Mouse (Mus musculus): ENCODE results near the gene Med18. TPM values are rescaled to one million over a fixed set of nuclear protein-coding genes. Genes with fewer than 3 reads are reported as not detected.
"Not testable (repeated sequence)": the region's sequence is repeated elsewhere in the genome, so short reads cannot be mapped to it uniquely, and the experiment has no call there.

The Med18 gene
- polyA plus RNA-seq, 1 experiment from 2014 or later = 31.8 TPM

DNA sequence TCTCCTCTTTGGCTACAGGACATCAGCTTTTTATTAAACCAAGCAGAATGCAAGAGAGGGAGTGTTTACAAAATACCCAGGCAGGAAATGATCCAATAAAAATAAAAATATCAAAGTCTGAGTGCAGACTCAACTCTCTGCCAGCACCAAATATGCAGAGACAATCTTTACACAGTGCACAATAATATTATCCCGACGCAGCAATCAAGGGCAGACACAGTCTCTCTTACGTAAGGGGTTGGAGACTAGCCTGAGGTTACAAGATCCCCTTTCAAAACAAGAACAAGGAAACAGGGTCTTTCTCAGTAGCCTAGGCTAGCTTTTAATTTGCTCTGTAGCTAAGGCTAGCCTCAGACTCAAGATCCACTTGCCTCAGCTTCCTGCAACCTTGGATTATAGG, 24.8 kb upstream of the Med18 start:
- ATAC-seq (replicated peaks; ENCODE audit: low FRiP score) = no peak
- no peak overlapping the region for H3K4me2 ChIP-seq (ENCODE audit: low read depth, low read length, severe bottlenecking)
- no peak for DNase-seq (ENCODE audit: low spot score)

DNA sequence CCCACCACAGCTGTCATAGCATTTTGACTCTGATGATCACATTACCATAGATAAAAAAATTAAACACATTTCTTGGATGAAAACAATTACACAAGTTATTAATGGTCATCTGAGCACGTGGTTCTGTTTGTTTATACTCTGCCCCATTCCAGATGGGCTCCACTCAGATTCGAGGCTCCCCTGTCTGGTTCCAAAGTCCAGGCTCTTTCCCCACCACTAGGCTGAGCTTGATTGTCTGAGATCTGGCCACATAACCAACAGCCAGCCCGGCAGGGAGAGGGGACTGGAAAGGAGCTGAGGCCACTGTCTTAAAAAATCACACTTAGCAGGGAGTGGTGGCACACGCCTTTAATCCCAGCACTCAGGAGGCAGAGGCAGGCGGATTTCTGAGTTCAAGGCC, 21.1 kb upstream of the Med18 start:
- no peaks in the 10 kb centered on the region for H3K27me3 ChIP-seq (ENCODE audit: control insufficient read depth, insufficient read depth, low read length)
- H3K9ac ChIP-seq (ENCODE audit: low read length) = no peak overlapping the region
- H3K36me3 ChIP-seq (ENCODE audit: control insufficient read depth, insufficient read depth, low read length) = no peaks in the 10 kb centered on the region
- 74% methylated on average over 5 of the region's 5 CpGs for WGBS
- H3K27ac ChIP-seq (ENCODE audit: low read depth, low read length) = no peak overlapping the region
- DNase-seq (ENCODE audit: low spot score) (no peak), ATAC-seq (replicated peaks; ENCODE audit: low FRiP score) (no peak)
- no peaks in the 10 kb centered on the region for H3K4me1 ChIP-seq (replicated peaks; ENCODE audit: control insufficient read depth, insufficient read depth, low read length)
- H3K4me3 ChIP-seq (ENCODE audit: low read depth, low read length) = no peak overlapping the region
- no peaks in the 10 kb centered on the region for H3K9me3 ChIP-seq (ENCODE audit: control insufficient read depth, low read length)
- H3K4me2 ChIP-seq (ENCODE audit: low read depth, low read length, severe bottlenecking) = no peak overlapping the region

More for the DNA sequence above, 24.8 kb upstream of the Med18 start:
- no peaks in the 10 kb centered on the region for H3K4me1 ChIP-seq (replicated peaks; ENCODE audit: control insufficient read depth, insufficient read depth, low read length)
- WGBS = 89% methylated on average over 3 of the region's 3 CpGs
- no peaks in the 10 kb centered on the region for H3K9me3 ChIP-seq (ENCODE audit: control insufficient read depth, low read length)
- no peak overlapping the region for H3K4me3 ChIP-seq (ENCODE audit: low read depth, low read length)
- no peaks in the 10 kb centered on the region for H3K27me3 ChIP-seq (ENCODE audit: control insufficient read depth, insufficient read depth, low read length)
- no peaks in the 10 kb centered on the region for H3K36me3 ChIP-seq (ENCODE audit: control insufficient read depth, insufficient read depth, low read length)
- H3K9ac ChIP-seq (ENCODE audit: low read length) = no peak overlapping the region
- no peak overlapping the region for H3K27ac ChIP-seq (ENCODE audit: low read depth, low read length)

DNA sequence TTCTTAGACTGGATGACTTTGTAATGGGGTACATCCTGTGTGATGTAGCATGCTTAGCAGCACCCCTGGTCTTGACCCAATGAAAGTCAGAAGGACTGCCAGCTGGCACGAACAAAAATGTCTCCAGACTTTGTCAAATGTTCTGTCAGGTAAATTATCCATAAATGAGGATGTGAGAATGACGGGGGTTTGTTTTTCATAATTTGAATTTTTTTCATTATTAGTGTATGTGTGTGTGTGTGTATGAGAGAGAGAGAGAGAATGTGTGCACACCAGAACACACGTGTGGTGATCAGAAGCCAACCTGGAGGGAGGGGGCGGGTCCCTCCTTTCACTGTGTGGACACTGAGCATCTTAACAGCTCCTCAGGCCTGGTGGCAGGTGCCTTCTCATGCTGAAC, 20.5 kb upstream of the Med18 start:
- Histone ChIP-seq H3K4me2 (ENCODE audit: low read depth, low read length, severe bottlenecking) (no peak overlapping the region), H3K4me3 (ENCODE audit: low read depth, low read length) (no peak overlapping the region), H3K27me3 (ENCODE audit: control insufficient read depth, insufficient read depth, low read length) (no peaks in the 10 kb centered on the region), H3K36me3 (ENCODE audit: control insufficient read depth, insufficient read depth, low read length) (no peaks in the 10 kb centered on the region), H3K9me3 (ENCODE audit: control insufficient read depth, low read length) (no peaks in the 10 kb centered on the region), H3K4me1 (replicated peaks; ENCODE audit: control insufficient read depth, insufficient read depth, low read length) (no peaks in the 10 kb centered on the region), H3K27ac (ENCODE audit: low read depth, low read length) (no peak overlapping the region), H3K9ac (ENCODE audit: low read length) (no peak overlapping the region)
- ATAC-seq (replicated peaks; ENCODE audit: low FRiP score) (no peak), DNase-seq (ENCODE audit: low spot score) (no peak)
- WGBS = 85% methylated on average over 4 of the region's 4 CpGs

DNA sequence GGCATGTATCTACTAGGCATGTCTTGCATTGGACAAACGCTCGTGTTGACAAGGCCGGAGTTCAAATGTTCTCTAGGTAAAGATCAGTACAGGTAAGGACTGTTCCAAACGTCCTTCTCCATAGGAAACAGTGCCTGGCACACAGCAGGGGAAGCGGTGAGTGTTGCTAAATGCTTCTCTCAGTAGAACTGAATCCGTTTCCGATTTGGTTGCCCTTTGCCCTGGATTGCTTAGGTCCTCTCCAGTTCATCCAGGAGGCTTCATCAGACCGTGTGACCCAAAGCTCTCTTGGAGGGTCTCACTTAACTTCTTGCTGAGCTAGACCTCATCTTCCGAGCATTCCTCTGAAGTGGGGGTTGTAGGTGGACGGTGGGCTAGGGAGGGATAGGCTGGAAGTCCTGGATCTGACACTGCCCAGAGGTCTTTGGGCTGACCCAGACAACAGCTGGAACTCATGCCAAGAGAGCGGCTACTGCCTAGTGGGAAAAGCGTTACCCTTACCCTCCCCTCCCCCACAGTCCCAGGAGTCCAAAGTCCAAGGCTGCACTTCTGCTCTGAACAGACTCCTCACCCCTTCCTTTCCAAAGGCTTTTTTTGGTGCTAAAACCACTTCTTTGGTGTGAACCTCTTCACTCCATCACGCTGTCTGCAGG, 19.4 kb upstream of the Med18 start:
- H3K9me3 ChIP-seq (ENCODE audit: control insufficient read depth, low read length) = no peaks in the 10 kb centered on the region
- H3K27ac ChIP-seq (ENCODE audit: low read depth, low read length) = no peak overlapping the region
- ATAC-seq (replicated peaks; ENCODE audit: low FRiP score) (no peak), DNase-seq (ENCODE audit: low spot score) (no peak)
- H3K9ac ChIP-seq (ENCODE audit: low read length) = no peak overlapping the region
- WGBS = 85% methylated on average over 13 of the region's 13 CpGs
- H3K4me3 ChIP-seq (ENCODE audit: low read depth, low read length) = no peak overlapping the region
- no peaks in the 10 kb centered on the region for H3K27me3 ChIP-seq (ENCODE audit: control insufficient read depth, insufficient read depth, low read length)
- no peaks in the 10 kb centered on the region for H3K4me1 ChIP-seq (replicated peaks; ENCODE audit: control insufficient read depth, insufficient read depth, low read length)
- no peak overlapping the region for H3K4me2 ChIP-seq (ENCODE audit: low read depth, low read length, severe bottlenecking)
- no peaks in the 10 kb centered on the region for H3K36me3 ChIP-seq (ENCODE audit: control insufficient read depth, insufficient read depth, low read length)

DNA sequence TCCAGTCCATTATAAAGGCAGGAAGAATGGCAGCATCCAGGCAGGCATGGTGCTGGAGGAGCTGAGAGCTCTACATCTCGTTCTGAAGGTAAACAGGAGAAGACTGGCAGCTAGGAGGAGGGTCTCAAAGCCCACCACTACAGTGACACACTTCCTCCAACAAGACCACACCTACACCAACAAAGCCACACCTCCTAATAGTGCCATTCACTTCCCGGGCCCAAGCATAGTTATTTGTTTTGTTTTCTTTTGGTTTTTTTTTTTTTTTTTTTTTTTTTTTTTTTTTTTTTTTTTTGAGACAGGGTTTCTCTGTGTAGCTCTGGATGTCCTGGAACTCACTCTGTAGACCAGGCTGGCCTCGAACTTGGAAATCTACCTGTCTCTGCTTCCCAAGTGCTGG, 18.4 kb upstream of the Med18 start:
- H3K4me1 ChIP-seq (replicated peaks; ENCODE audit: control insufficient read depth, insufficient read depth, low read length); DNase-seq (ENCODE audit: low spot score); H3K4me3 ChIP-seq (ENCODE audit: low read depth, low read length); H3K27ac ChIP-seq (ENCODE audit: low read depth, low read length); H3K27me3 ChIP-seq (ENCODE audit: control insufficient read depth, insufficient read depth, low read length); H3K9ac ChIP-seq (ENCODE audit: low read length); H3K4me2 ChIP-seq (ENCODE audit: low read depth, low read length, severe bottlenecking); H3K36me3 ChIP-seq (ENCODE audit: control insufficient read depth, insufficient read depth, low read length); ATAC-seq (replicated peaks; ENCODE audit: low FRiP score); H3K9me3 ChIP-seq (ENCODE audit: control insufficient read depth, low read length): not testable (repeated sequence)
- WGBS = 78% methylated on average over 3 of the region's 3 CpGs

DNA sequence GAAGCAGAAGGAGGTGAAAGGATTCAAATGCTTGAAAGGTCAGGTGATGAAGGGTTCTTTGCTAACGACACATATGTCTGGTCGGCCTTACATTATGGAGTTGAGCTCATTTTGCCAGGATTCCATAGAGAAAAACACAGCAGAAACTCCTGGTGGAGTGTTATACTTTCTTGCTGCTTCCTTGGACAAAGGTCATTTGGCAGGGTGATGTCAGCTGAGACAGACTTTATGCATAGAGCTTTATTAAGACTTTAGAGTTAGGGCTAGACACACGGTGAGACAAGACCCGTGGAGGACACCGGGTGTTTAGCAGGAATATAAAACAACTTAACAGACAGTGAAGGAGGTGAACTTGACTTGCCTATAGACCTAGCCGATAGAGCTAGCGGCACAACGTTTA, 14.1 kb upstream of the Med18 start:
- no peak for ATAC-seq (replicated peaks; ENCODE audit: low FRiP score)
- WGBS = 91% methylated on average over 8 of the region's 8 CpGs
- H3K9ac ChIP-seq (ENCODE audit: low read length) = no peak overlapping the region
- H3K27ac ChIP-seq (ENCODE audit: low read depth, low read length) = no peak overlapping the region
- no peak overlapping the region for H3K4me2 ChIP-seq (ENCODE audit: low read depth, low read length, severe bottlenecking)
- no peaks in the 10 kb centered on the region for H3K27me3 ChIP-seq (ENCODE audit: control insufficient read depth, insufficient read depth, low read length)
- DNase-seq (ENCODE audit: low spot score) = no peak
- H3K4me1 ChIP-seq (replicated peaks; ENCODE audit: control insufficient read depth, insufficient read depth, low read length) = no peaks in the 10 kb centered on the region
- no peaks in the 10 kb centered on the region for H3K36me3 ChIP-seq (ENCODE audit: control insufficient read depth, insufficient read depth, low read length)
- no peaks in the 10 kb centered on the region for H3K9me3 ChIP-seq (ENCODE audit: control insufficient read depth, low read length)
- no peak overlapping the region for H3K4me3 ChIP-seq (ENCODE audit: low read depth, low read length)

DNA sequence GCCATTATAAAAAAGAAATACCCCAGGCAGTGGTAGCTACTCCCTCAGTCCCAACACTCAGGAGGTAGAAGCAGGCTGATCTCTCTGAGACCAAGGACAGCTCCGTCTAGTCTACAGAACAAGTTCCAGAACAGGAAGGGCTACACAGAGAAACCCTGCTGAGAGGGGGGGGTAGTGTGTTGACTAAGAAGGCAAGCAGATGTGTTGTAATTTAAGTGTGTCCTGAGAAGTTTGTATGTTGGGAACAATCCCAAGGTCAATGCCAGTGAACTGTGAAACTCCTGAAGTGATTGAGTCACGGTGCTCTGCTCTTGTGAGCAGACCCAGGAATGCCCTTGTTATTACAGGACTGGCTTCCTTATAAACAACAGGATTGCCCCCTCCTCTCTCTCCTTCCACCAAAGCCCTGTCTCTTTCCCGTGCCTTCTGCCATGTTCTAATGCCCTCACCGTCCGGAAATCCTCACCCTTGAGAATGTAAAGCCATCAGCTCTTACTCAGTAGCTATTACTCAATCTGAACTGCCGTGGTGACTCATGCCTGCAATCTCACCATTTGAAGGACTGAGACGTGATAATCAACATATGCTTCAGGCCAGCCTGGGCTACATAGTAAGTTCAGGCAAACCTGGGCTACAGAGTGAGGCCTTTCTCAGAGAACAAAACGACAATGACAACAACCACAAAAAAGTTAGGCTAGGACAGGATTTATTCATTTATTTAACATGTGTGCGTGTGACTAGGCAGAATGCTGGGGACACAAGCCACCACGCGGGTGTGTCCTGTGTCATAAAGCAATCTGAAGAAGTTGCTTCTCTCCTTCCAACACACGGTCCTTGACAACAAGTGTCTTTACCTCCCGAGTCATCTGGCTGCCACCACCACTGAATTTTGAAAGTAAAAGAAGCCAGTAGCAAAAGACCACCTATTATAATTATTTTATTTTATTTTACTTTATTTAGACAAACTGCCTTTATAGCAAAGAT, 12.5 kb upstream of the Med18 start:
- no peaks in the 10 kb centered on the region for H3K27me3 ChIP-seq (ENCODE audit: control insufficient read depth, insufficient read depth, low read length)
- no peaks in the 10 kb centered on the region for H3K36me3 ChIP-seq (ENCODE audit: control insufficient read depth, insufficient read depth, low read length)
- no peak overlapping the region for H3K9ac ChIP-seq (ENCODE audit: low read length)
- H3K4me1 ChIP-seq (replicated peaks; ENCODE audit: control insufficient read depth, insufficient read depth, low read length) = no peaks in the 10 kb centered on the region
- H3K4me2 ChIP-seq (ENCODE audit: low read depth, low read length, severe bottlenecking) = no peak overlapping the region
- no peak overlapping the region for H3K27ac ChIP-seq (ENCODE audit: low read depth, low read length)
- no peak overlapping the region for H3K4me3 ChIP-seq (ENCODE audit: low read depth, low read length)
- ATAC-seq (replicated peaks; ENCODE audit: low FRiP score) = no peak
- no peaks in the 10 kb centered on the region for H3K9me3 ChIP-seq (ENCODE audit: control insufficient read depth, low read length)
- 80% methylated on average over 13 of the region's 13 CpGs for WGBS
- no peak for DNase-seq (ENCODE audit: low spot score)

DNA sequence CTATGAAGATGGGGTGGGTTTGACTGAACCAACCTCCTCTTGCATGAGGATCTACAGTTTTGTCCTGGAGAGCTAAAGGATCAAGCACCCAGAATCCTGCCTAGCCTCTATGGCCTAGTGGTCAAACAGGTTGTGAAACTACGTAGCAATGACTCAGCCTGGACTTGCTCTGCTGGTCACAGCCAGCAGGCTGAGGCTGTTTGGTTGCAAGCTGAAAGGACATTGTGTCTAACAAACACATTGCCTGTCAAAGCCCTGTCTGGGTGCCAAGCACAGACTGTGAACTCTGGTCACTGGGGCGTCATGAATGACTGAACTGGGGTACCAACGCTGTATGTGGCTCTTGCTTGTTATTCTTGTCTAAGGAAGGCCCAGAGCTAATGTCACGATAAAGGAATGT, 10.9 kb upstream of the Med18 start:
- 88% methylated on average over 4 of the region's 4 CpGs for WGBS
- Histone ChIP-seq H3K4me3 (ENCODE audit: low read depth, low read length) (no peak overlapping the region), H3K4me2 (ENCODE audit: low read depth, low read length, severe bottlenecking) (no peak overlapping the region), H3K27me3 (ENCODE audit: control insufficient read depth, insufficient read depth, low read length) (no peaks in the 10 kb centered on the region), H3K9me3 (ENCODE audit: control insufficient read depth, low read length) (no peaks in the 10 kb centered on the region), H3K9ac (ENCODE audit: low read length) (no peak overlapping the region), H3K27ac (ENCODE audit: low read depth, low read length) (no peak overlapping the region), H3K36me3 (ENCODE audit: control insufficient read depth, insufficient read depth, low read length) (no peaks in the 10 kb centered on the region), H3K4me1 (replicated peaks; ENCODE audit: control insufficient read depth, insufficient read depth, low read length) (no peaks in the 10 kb centered on the region)
- ATAC-seq (replicated peaks; ENCODE audit: low FRiP score) (no peak), DNase-seq (ENCODE audit: low spot score) (no peak)

Data from forebrain, embryonic 11.5 days (tissue).